Mouse (Mus musculus) lung, postnatal 0 days (tissue): ENCODE measurements at regions not wholly inside any gene's neighbourhood (a gene's known extent, or its start where the extent isn't known, plus 50 kb on each side); places are given as distances from the start of the nearest gene placed in this dataset.

Experiments used
- CTCF ChIP-seq: IDR thresholded peaks from 2 replicates; pipeline ENCODE4 v1.5.1; 2016; ENCODE audit warnings: antibody characterized with exemption, mild to moderate bottlenecking
- EP300 ChIP-seq: IDR thresholded peaks from 2 replicates; pipeline ENCODE4 v1.6.1; 2016; ENCODE audit warnings: antibody characterized with exemption, mild to moderate bottlenecking, control low read depth

DNA sequence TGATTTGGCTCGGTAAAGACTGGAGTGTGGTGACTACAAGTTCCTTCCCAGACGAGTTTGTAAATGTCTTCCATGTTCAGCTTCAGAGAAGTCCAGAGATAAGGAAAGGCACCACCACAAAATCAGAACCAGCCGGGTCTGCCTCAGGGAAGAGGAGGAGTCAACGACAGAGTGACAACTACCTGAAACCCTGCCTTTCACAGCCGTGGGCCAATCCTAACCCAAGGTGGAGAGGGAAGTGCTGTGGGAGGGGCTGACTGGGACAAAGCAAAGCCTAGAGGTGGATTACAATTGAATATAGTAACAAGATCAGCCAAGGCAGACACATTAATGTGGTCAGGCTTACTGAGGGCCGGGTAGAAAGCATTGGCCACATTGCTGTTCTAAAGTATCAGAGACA is 174.9 kb upstream of the Prep start:
- no peak for TF ChIP-seq CTCF
- no peak for TF ChIP-seq EP300
